Mouse (Mus musculus) midbrain, embryonic 16.5 days (tissue): ENCODE measurements around the gene Fmnl2. TPM values are rescaled to one million over a fixed set of nuclear protein-coding genes. Genes with fewer than 3 reads are reported as not detected.

ENCODE experiments used
- ATAC-seq: fragments of 200-750 bp; cut with Nextera tagmentation; 2 replicates; pipeline ENCODE4 v1.8.0; 2017; ENCODE audit warnings: moderate TSS enrichment
- H3K27ac ChIP-seq: fragments of 300-500 bp; sonication (generic); 2 replicates; pipeline ENCODE4 v1.5.1; 2014; ENCODE audit warnings: mild to moderate bottlenecking, low read length, mixed read lengths
- H3K27me3 ChIP-seq: fragments of 300-500 bp; sonication (generic); 2 replicates; pipeline ENCODE4 v1.6.1; 2014; ENCODE audit warnings: low read depth, low read length, mixed read lengths; ENCODE audit not compliant: control insufficient read depth, insufficient read depth
- H3K36me3 ChIP-seq: fragments of 300-500 bp; sonication (generic); 2 replicates; pipeline ENCODE4 v1.6.1; 2014; ENCODE audit warnings: mild to moderate bottlenecking, low read length, moderate library complexity, mixed read lengths; ENCODE audit not compliant: control insufficient read depth, insufficient read depth
- H3K4me1 ChIP-seq: fragments of 300-500 bp; sonication (generic); 2 replicates; pipeline ENCODE4 v1.6.1; 2014; ENCODE audit warnings: mild to moderate bottlenecking, low read length, mixed read lengths; ENCODE audit not compliant: control insufficient read depth, insufficient read depth
- H3K4me2 ChIP-seq: fragments of 300-500 bp; sonication (generic); 2 replicates; pipeline ENCODE4 v1.6.1; 2014; ENCODE audit warnings: mild to moderate bottlenecking, low read length, mixed read lengths
- H3K4me3 ChIP-seq: fragments of 300-500 bp; sonication (generic); 2 replicates; pipeline ENCODE4 v1.5.1; 2014; ENCODE audit warnings: low read depth, mild to moderate bottlenecking, low read length, moderate library complexity, mixed read lengths
- H3K9ac ChIP-seq: fragments of 300-500 bp; sonication (generic); 2 replicates; pipeline ENCODE4 v1.6.1; 2014; ENCODE audit warnings: low read depth, low read length, mixed read lengths
- H3K9me3 ChIP-seq: fragments of 300-500 bp; sonication (generic); replicated peaks from 2 replicates; pipeline ENCODE4 v1.6.1; 2014; ENCODE audit warnings: mild to moderate bottlenecking, low read length, mixed read lengths; ENCODE audit not compliant: control insufficient read depth, poor library complexity, severe bottlenecking
- WGBS: fragments of 180-500 bp; shearing (Covaris S2); extraction: QIAGEN DNeasy Blood & Tissue Kit; methylation state at CpG from one replicate; pipeline ENCODE4 v1.1.7; 2014; 5-methylcytosine and 5-hydroxymethylcytosine counted together
- polyA plus RNA-seq: library from polyadenylated mRNA; unstranded; fragments of >200 nt; fragmentation: Nextera tagmentation; extraction: Ambion mirVana; gene quantifications from 2 replicates; pipeline ENCODE4 v1.2.1, GENCODE M21; 2015

Fmnl2 gene
- polyA plus RNA-seq, 1 experiment from 2014 or later = 7.6 TPM

DNA sequence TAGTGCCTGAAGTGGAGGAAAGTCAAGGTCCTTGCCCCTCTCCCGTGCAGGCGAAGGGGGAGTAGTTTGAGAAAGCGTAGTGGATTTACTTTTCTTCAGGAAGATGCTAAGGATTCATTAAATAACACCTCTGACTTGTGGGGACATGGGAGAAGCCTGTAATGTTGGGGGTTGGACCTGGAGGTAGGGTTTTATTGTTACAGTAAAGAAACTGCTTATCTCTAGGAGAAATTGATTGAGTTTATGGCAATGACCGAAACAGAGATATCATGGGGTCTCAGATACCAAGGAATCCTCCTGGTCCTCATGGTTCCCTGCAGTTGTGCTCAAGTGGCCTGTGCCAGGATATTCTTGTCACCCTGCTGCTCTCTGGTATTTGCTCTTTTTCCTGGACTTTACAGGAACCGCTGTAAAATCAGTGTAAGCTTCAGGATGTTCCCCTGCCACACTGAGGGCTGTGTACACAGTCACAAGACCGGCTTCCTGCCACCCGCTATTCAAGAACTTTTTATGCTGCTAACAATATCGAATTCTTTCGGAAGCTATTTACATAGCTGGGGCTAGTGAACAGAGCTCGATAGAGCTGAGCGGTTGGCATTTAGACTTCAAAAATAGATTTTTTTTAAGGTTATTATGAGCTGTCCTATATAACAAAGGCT is 130.1 kb downstream of the Fmnl2 start:
- Histone ChIP-seq H3K4me2 (no peak overlapping the region), H3K9me3 (no peaks in the 10 kb centered on the region), H3K4me1 (peaks cover 19% of the 10 kb centered on the region), H3K27me3 (no peaks in the 10 kb centered on the region), H3K36me3 (no peaks in the 10 kb centered on the region), H3K4me3 (no peak overlapping the region), H3K27ac (peak overlapping the region; percentile 5; the same call in 1 of the 2 replicates), H3K9ac (no peak overlapping the region)
- ATAC-seq = 0 out of 2 replicates have a peak, but pooled peaks have one; percentile 9
- WGBS = 51% methylated on average over 11 of the region's 11 CpGs

GRCm38 (mm10) chr2:52989316-52989715 is 131.7 kb downstream of the Fmnl2 start:
- Histone ChIP-seq H3K36me3 (no peaks in the 10 kb centered on the region), H3K9ac (no peak overlapping the region), H3K4me1 (peaks cover 19% of the 10 kb centered on the region), H3K27me3 (no peaks in the 10 kb centered on the region), H3K9me3 (no peaks in the 10 kb centered on the region), H3K4me3 (no peak overlapping the region), H3K27ac (no peak overlapping the region), H3K4me2 (no peak overlapping the region)
- ATAC-seq = no peak
- WGBS = 66% methylated on average over 4 of the region's 4 CpGs

- Histone ChIP-seq H3K4me3 (no peak overlapping the region), H3K4me2 (no peak overlapping the region), H3K27me3 (no peaks in the 10 kb centered on the region), H3K4me1 (peaks cover 9% of the 10 kb centered on the region), H3K36me3 (no peaks in the 10 kb centered on the region), H3K27ac (no peak overlapping the region), H3K9me3 (no peaks in the 10 kb centered on the region), H3K9ac (no peak overlapping the region)
- no peak for ATAC-seq
- 82% methylated on average over 9 of the region's 9 CpGs for WGBS
These were observed 133.4 kb downstream of the Fmnl2 start for GRCm38 (mm10) chr2:52990874-52991687.

GRCm38 (mm10) chr2:52991688-52992194 is 134.1 kb downstream of the Fmnl2 start:
- no peak overlapping the region for H3K9ac ChIP-seq
- ATAC-seq = no peak
- no peaks in the 10 kb centered on the region for H3K27me3 ChIP-seq
- no peak overlapping the region for H3K27ac ChIP-seq
- no peak overlapping the region for H3K4me3 ChIP-seq
- whole genome bisulfite sequencing = 92% methylated on average over 5 of the region's 5 CpGs
- no peaks in the 10 kb centered on the region for H3K36me3 ChIP-seq
- peaks cover 9% of the 10 kb centered on the region for H3K4me1 ChIP-seq
- H3K9me3 ChIP-seq = no peaks in the 10 kb centered on the region
- H3K4me2 ChIP-seq = no peak overlapping the region

DNA sequence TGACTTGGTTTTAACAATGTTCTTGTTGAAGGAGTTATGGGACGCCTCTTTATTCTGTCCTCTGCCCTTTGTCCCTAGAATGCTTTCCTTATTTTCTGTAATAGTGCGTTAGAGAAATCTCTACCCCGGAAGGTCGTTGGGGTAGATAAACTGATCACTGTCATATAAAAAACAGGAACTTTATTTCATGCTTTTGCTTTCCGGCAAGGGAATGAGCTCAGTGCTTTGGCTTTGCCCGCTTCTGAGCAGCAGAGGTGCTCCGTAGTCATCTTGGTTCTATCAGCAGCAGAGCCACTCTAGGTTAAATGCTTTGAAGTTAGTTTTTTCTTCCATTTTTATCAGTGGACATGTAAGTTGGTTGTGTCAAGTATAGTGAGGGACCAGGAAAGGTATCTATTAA is 135.6 kb downstream of the Fmnl2 start:
- no peak overlapping the region for H3K9ac ChIP-seq
- no peak for ATAC-seq
- WGBS = 91% methylated on average over 7 of the region's 7 CpGs
- H3K36me3 ChIP-seq = no peaks in the 10 kb centered on the region
- no peak overlapping the region for H3K4me3 ChIP-seq
- no peaks in the 10 kb centered on the region for H3K27me3 ChIP-seq
- H3K4me2 ChIP-seq = no peak overlapping the region
- H3K27ac ChIP-seq = no peak overlapping the region
- no peaks in the 10 kb centered on the region for H3K9me3 ChIP-seq
- H3K4me1 ChIP-seq = peaks cover 6% of the 10 kb centered on the region

- no peak overlapping the region for H3K9ac ChIP-seq
- no peak for ATAC-seq
- H3K36me3 ChIP-seq = no peaks in the 10 kb centered on the region
- H3K27me3 ChIP-seq = no peaks in the 10 kb centered on the region
- H3K4me2 ChIP-seq = no peak overlapping the region
- no peak overlapping the region for H3K4me3 ChIP-seq
- H3K9me3 ChIP-seq = no peaks in the 10 kb centered on the region
- peaks cover 9% of the 10 kb centered on the region; the same call in 1 of the 2 replicates for H3K4me1 ChIP-seq
- H3K27ac ChIP-seq = no peak overlapping the region
- WGBS = 94% methylated on average over 9 of the region's 9 CpGs
These were observed 136.9 kb downstream of the Fmnl2 start for GRCm38 (mm10) chr2:52994526-52994925.

DNA sequence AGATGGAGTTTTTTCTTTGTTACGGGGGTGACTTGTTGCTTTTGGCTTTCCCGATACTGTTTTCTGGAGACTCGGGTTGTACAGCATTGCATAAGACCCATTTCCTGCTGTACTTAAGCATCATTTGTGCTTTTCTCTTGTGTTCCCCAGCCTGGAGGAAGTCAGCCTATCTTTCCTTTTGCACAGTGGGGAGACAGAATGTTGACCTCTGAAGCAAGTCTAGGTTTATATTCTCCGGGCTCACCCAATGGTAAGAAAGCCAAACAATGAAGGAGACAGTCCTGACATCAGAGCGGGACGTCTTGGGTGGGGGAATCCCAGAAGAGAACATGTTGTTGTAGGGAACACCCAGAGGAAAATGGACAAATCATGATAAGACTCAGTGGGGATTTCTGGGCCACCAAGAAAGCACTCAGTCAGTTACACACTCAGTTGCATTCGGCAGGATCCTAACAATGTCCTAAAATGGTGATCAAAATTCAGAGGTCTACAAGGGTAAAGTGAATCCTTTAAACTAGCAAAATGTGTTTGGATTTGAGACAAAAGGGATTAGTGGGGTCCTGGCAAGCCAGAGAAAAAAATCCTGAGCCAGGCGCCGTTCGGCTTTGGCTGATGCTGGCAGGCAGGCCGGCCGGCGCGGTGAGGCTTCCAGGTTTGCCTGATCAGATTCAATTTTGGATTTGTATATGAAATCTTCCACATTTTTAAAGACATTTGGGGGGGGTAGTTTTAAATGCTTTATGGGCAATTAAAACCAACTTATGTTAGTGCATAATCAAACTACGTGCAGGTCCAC is 140.5 kb downstream of the Fmnl2 start:
- peaks cover 9% of the 10 kb centered on the region; the same call in 1 of the 2 replicates for H3K4me1 ChIP-seq
- no peaks in the 10 kb centered on the region for H3K27me3 ChIP-seq
- no peak overlapping the region for H3K4me3 ChIP-seq
- H3K27ac ChIP-seq = no peak overlapping the region
- no peak overlapping the region for H3K4me2 ChIP-seq
- H3K9me3 ChIP-seq = no peaks in the 10 kb centered on the region
- WGBS = 29% methylated on average over 15 of the region's 15 CpGs
- no peaks in the 10 kb centered on the region for H3K36me3 ChIP-seq
- no peak for ATAC-seq
- H3K9ac ChIP-seq = no peak overlapping the region

DNA sequence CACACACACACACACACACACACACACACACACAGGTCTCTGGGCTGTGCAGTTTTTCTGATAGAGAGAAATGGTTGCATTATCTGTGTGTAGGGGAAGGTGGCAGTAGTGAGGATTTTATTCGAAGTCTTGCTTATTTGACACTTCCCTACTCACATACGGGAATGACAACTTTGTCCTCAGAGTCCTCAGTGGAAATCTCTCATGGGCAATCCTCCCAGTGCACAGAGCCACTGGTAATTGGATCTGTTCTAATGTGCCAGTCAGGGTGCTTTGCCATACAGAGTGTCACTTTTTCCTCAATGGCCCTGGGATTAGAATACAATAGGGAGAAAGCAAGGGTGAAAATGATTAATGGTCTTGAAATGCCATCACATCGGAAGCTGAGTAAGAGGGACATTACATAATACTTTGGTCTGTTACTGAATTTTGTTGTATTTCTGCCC is 141.9 kb downstream of the Fmnl2 start:
- 21% methylated on average over 3 of the region's 3 CpGs for WGBS
- H3K27ac ChIP-seq = no peak overlapping the region
- H3K36me3 ChIP-seq = no peaks in the 10 kb centered on the region
- no peaks in the 10 kb centered on the region for H3K27me3 ChIP-seq
- H3K4me1 ChIP-seq = peaks cover 9% of the 10 kb centered on the region; the same call in 1 of the 2 replicates
- H3K9me3 ChIP-seq = no peaks in the 10 kb centered on the region
- no peak overlapping the region for H3K4me2 ChIP-seq
- H3K9ac ChIP-seq = no peak overlapping the region
- no peak overlapping the region for H3K4me3 ChIP-seq
- peak; percentile 66 for ATAC-seq
